Mouse (Mus musculus) right cerebral cortex, postnatal 25 days (tissue): ENCODE measurements around the gene Arl16.

Experiments
- DNase-seq: peaks from one replicate; pipeline ENCODE4 v3.0.0; 2022

The Arl16 gene

DNA sequence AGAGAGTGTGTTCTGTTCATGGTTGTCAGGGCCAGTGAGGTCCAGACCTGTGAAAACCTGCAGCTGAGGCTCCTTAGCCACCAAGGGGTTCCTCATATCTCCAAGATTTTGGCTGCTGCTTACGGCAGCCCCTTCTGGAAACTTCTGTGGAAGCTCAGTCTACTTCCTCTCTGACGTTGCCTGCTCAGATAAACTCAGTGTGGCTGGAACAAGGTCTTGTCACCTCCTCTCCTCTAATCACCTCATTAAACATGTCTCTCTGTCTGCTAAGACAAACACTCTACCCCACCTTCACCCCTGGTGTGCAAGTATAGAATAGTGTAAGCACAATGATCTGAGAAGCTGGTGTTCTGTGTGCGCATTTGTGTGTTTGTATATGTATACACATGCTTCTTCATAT is 21.9 kb downstream of the Arl16 start:
- DNase-seq, result no peak

GRCm38 (mm10) chr11:120444106-120444505 is 23.3 kb downstream of the Arl16 start:
- DNase-seq, result no peak

GRCm38 (mm10) chr11:120442765-120443280 is 24.6 kb downstream of the Arl16 start:
- no peak for DNase-seq

GRCm38 (mm10) chr11:120442344-120442743 is 25.1 kb downstream of the Arl16 start, which contains the start of gene Tspan10:
Tspan10 (plus strand) TSS chr11:120442644.
- DNase-seq, result no peak

DNA sequence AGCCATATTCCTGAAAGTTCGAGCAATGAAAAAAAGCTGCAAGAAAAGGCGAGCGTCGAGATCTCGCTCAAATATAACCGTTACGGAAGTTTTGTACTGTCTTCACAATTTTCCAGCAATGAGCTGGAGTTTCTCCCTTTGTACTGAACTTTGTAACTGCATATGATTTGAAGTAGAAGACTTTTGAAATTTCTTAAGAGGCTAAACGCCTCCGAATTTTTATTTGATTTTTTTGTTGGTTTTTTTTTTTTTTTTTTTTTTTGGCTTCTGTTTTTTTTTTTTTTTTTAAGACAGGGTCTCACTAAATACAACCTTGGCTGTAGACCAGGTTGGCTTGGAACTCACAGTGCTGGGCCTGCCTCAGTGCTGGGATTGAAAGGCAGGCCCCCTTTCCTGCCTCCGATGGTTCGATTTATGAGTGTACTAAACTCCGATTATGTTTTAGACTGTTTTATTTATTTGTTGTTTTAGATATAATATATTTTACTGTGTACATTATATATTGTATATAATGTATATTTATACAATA is 29.5 kb downstream of the Arl16 start:
- DNase-seq, result no peak

DNA sequence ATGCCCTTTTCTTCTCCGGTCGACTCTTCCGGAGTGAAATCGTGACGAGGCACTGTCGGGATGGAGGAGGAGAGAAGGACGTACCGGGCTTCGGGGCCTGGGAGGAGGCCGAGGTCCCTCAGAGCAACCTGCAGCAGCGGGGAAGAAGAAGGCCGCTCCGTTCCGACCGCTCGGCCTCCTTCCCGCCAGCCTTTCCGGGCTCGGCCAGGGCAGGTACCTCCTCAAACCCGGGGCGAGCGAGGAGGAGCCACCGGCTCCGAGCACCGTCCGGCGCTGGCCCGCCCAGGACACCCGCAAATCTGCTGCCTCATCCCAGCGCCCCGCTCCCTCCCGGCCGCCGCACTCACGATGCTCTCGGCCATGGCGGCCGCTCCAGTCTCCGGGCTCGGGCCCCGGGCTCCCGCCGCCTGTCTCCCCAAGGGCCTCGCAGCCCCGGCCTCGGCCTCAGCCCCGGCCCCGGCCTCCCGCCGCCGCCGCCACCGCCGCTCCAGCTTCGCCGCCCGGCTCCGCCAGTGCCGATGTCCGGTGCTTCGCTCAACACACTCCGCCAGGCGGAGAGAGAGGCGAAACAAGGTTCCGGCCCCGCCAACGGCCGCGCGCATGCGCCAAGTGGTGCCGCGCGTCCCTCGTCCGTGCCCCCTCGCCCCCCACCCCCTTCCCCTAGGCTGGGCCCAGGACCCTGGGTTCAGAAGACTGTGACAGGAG is 30.1 kb downstream of the Arl16 start, which contains the start of gene Nploc4:
Gene Nploc4, minus strand, starts transcription at position 557 of the 705 bp plus-strand sequence.
- peak; percentile 86 for DNase-seq

GRCm38 (mm10) chr11:120426727-120427126 is 40.7 kb downstream of the Arl16 start:
- no peak for DNase-seq

GRCm38 (mm10) chr11:120423569-120424295 is 43.7 kb downstream of the Arl16 start:
- DNase-seq, result peak; percentile 36

DNA sequence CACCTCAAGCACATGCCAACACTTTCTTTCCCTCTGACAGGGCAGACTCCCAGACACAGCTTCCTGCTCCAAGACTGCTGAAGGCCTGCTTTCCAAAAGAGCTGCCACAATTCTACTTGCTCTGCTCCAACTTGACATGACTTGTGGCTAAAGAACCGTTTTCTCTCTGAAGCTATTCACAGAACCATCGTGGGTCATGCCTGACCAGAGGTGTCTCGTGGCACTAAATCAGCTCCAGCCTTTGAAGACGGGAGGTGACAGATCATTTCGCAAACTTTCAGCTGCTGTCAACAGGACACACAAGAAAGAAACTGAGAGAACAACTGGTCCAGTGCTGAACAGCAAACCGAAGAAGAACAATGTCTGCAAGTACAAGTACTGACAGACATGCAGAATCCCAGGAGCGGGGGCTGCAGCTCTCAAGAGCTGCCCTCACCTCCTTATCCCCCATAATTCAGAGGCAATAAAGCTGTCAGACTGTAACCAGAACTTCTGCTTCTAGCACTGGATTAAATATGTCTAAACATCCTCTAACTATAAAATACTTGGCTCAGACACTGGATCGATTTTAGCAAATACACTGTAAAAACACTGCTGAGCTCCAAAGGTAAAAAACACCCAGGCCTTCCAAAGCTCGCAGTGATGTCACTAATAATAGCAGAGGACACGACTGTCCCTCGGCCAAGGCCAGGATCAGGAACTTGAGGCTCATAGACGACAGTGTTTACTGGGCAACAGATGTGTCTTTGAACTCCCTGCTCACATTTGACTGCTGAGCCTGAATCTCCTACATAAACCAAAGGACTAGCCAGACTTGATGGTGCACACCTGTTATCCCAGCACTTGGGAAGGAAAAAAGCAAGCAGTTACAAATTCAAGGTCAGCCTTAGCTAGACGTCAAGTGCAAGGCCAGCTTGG is 44.5 kb downstream of the Arl16 start:
- DNase-seq, result no peak

DNA sequence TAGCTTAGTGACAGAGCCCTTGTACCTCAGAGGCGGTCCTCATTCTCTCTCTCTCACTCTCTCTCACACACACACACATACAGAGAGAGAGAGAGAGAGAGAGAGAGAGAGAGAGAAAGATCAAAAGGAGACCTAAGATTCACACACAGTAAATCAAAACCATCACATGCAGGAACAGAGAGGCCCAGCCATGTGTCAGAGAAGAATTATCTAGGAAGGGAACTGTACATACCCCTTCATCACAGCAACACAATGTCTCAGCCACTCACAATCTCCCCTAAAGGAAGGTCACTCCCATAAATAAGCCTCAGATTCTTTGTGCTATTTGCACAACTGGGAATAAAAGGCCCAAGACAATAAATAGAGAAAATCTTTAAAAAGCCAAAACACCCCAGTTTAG is 48.8 kb downstream of the Arl16 start:
- no peak for DNase-seq

DNA sequence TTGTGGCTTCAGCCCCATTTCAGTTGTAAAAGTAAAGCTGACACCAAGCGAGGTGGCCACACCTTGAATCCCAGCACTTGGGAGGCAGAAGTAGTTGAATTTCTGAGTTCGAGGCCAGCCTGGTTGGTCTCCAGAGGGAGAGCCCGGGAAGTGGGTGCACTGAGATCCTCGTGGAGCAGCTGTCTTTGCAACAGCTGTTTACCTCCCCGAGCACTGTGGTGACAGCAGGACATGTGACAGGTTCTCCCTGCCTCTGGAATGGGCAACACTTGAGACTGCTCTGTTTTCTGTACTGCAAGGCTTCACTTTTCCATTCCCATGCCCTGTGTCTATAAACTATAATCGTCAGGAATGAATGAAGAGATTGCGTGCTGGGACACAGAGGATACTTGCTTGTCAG is 49.6 kb downstream of the Arl16 start:
- DNase-seq, result no peak
